Mouse (Mus musculus) bone marrow, adult 2 months (tissue): Measurements from ENCODE around the gene Tctn1.

ENCODE experiments used
- CTCF ChIP-seq: fragments of 200-500 bp; IDR thresholded peaks from 2 replicates; pipeline ENCODE4 v1.5.1; 2011; ENCODE audit warnings: low read length, control low read depth; ENCODE audit not compliant: control insufficient read depth, insufficient read depth
- POLR2A ChIP-seq: fragments of 200-500 bp; IDR thresholded peaks from 2 replicates; pipeline ENCODE4 v1.6.1; 2011; ENCODE audit warnings: low read depth, mild to moderate bottlenecking, control low read depth, low read length, borderline replicate concordance; ENCODE audit not compliant: control insufficient read depth

DNA sequence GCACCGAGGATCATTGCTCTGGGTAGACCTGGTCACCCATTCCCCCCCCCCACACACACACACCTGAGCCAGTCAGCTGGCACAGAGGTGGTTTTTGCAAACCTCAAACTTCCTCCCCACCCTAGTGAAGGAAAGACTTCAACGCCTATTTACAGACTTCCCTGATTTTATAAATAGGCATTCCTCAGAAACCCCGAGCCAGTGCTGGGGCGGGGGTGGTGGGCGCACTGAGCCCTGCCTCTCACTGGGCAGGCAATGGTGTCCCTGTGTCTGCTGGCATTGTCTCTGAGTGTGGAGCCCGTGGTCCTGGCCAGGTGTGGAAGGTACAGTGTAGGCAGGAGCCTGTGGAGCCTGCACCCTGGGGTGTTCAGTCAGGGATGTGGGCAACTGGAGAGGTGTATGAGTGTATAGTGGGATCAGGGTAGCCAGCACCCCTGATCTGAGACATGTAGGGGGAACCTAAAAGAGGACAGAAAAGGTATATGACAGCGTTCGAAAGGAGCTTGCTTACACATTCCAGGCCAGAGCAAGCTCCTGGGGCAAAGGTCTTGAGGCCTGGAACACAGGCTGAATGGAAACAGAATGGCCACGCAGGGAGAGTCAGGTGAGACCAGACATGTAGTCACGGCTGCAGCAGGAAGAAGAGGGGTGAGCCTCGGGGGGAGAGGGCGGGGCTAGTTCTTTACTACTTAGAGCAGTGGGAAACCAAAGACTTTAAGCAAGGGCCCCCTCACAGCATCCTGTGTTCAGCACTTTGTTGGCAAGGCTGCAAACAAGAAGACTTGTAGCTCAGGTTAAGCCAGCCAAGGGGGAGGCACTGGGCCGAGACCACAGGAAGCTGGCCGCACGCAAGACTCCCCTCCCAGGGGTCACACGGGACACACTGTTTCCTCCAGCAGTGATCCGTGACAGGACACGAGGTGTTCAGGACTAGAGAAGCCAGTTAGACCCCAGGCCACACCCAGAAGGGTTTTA lies 44.3 kb downstream of the Tctn1 start:
- TF ChIP-seq POLR2A: no peak
- no peak for TF ChIP-seq CTCF
